Comparison of ENCODE assay signal across 8 mouse cellular contexts in genomic region chr5:136171363-136172341, GRCm38 (mm10). TPM values are rescaled to one million over a fixed set of nuclear protein-coding genes. Genes with fewer than 3 reads are reported as not detected.
DNase-seq lines count a peak whose midpoint lies in the region; ATAC-seq and TF ChIP-seq lines count a peak whose summit lies in the region.

No protein-coding gene starts in this region.

- H3K9me3 ChIP-seq in heart, embryonic 14.5 days (ENCODE audit: control insufficient read depth, low read length), result 0 out of 2 replicates have a peak, but pooled peaks cover 3% of the 10 kb centered on the region
- peaks cover 13% of the 10 kb centered on the region for H3K9me3 ChIP-seq in E14TG2a.4 (ENCODE audit: low read length)
- peaks cover 4% of the 10 kb centered on the region; the same call in 1 of the 2 replicates for H3K9me3 ChIP-seq in kidney, embryonic 16.5 days (ENCODE audit: low read length)

- no peak for TF ChIP-seq CTCF in heart, adult 2 months (IDR thresholded peaks at IDR 0.05)
- no peak for TF ChIP-seq CTCF in E14TG2a.4 (conservative IDR thresholded peaks at IDR 0.05; ENCODE audit: low read length)
- TF ChIP-seq CTCF in embryonic fibroblast, embryonic 13.5 days (IDR thresholded peaks at IDR 0.05; ENCODE audit: borderline replicate concordance, insufficient read depth, low read length), result no peak

- peak overlapping the region; percentile 10 to 37; a peak in 2 of 4 replicates for H3K27ac ChIP-seq in heart, embryonic 14.5 days (replicated peaks in 1 of 2; ENCODE audit: control insufficient read depth in 1 of 2, insufficient read depth in 1 of 2, low read depth in 2 of 2, low read length in 2 of 2)
- no peak overlapping the region for H3K27ac ChIP-seq in heart, adult 2 months
- peak overlapping the region; percentile 84 for H3K27ac ChIP-seq in embryonic fibroblast, embryonic 13.5 days (ENCODE audit: insufficient read depth, low read length)
- H3K27ac ChIP-seq in kidney, embryonic 16.5 days (ENCODE audit: low read length), result peak overlapping the region; percentile 45; the same call in 1 of the 2 replicates

- 31% methylated on average over 17 of the region's 17 CpGs for WGBS in heart, embryonic 14.5 days
- 30% methylated on average over 17 of the region's 17 CpGs for WGBS in heart, adult 2 months
- WGBS in kidney, embryonic 16.5 days, result 30% methylated on average over 17 of the region's 17 CpGs

- peaks cover 5 to 6% of the 10 kb centered on the region in 2 experiments; a peak in 2 of 4 replicates for H3K4me1 ChIP-seq in heart, embryonic 14.5 days (ENCODE audit: control insufficient read depth in 2 of 2, insufficient read depth in 2 of 2, low read length in 2 of 2)
- H3K4me1 ChIP-seq in heart, adult 2 months (ENCODE audit: control insufficient read depth, insufficient read depth, low read length), result peaks cover 5% of the 10 kb centered on the region
- peaks cover 47% of the 10 kb centered on the region for H3K4me1 ChIP-seq in E14TG2a.4 (replicated peaks; ENCODE audit: low read depth, low read length)
- peaks cover 6% of the 10 kb centered on the region for H3K4me1 ChIP-seq in embryonic fibroblast, embryonic 13.5 days (ENCODE audit: control insufficient read depth, insufficient read depth, low read length)
- H3K4me1 ChIP-seq in kidney, embryonic 16.5 days (ENCODE audit: insufficient read depth, low read length), result peaks cover 14% of the 10 kb centered on the region

- peak overlapping the region; percentile 46; a peak in 3 of 4 replicates for H3K4me3 ChIP-seq in heart, embryonic 14.5 days (ENCODE audit: control insufficient read depth in 1 of 2, insufficient read depth in 1 of 2, low read depth in 1 of 2, low read length in 2 of 2)
- H3K4me3 ChIP-seq in heart, adult 2 months, result no peak overlapping the region
- peak overlapping the region; percentile 80 for H3K4me3 ChIP-seq in E14TG2a.4 (replicated peaks; ENCODE audit: low read length)
- peak overlapping the region; percentile 70 for H3K4me3 ChIP-seq in embryonic fibroblast, embryonic 13.5 days (ENCODE audit: insufficient read depth, low read length)
- H3K4me3 ChIP-seq in kidney, embryonic 16.5 days (ENCODE audit: low read length), result peak overlapping the region; percentile 62

- H3K79me2 ChIP-seq in heart, adult 2 months (replicated peaks; ENCODE audit: control insufficient read depth, insufficient read depth, low read length), result no peaks in the 10 kb centered on the region

- H3K27me3 ChIP-seq in heart, embryonic 14.5 days (ENCODE audit: control insufficient read depth, insufficient read depth, low read length), result no peaks in the 10 kb centered on the region
- H3K27me3 ChIP-seq in heart, adult 2 months (ENCODE audit: control insufficient read depth, insufficient read depth, low read length), result no peaks in the 10 kb centered on the region
- peaks cover 15% of the 10 kb centered on the region for H3K27me3 ChIP-seq in E14TG2a.4 (ENCODE audit: insufficient read depth, low read length)
- H3K27me3 ChIP-seq in kidney, embryonic 16.5 days (ENCODE audit: insufficient read depth, low read length), result no peaks in the 10 kb centered on the region

- H3K36me3 ChIP-seq in heart, embryonic 14.5 days (ENCODE audit: control insufficient read depth, insufficient read depth, low read length), result no peaks in the 10 kb centered on the region
- no peaks in the 10 kb centered on the region for H3K36me3 ChIP-seq in heart, adult 2 months (ENCODE audit: control insufficient read depth, insufficient read depth, low read length)
- H3K36me3 ChIP-seq in E14TG2a.4 (ENCODE audit: insufficient read depth, low read length), result no peaks in the 10 kb centered on the region
- H3K36me3 ChIP-seq in kidney, embryonic 16.5 days (ENCODE audit: insufficient read depth, low read length), result no peaks in the 10 kb centered on the region

- H3K9ac ChIP-seq in heart, embryonic 14.5 days (ENCODE audit: low read length), result no peak overlapping the region
- H3K9ac ChIP-seq in heart, adult 2 months (ENCODE audit: low read depth, low read length), result no peak overlapping the region
- H3K9ac ChIP-seq in kidney, embryonic 16.5 days (replicated peaks; ENCODE audit: low read length), result peak overlapping the region; percentile 72

- H3K4me2 ChIP-seq in heart, embryonic 14.5 days (ENCODE audit: low read length), result peak overlapping the region; percentile 87
- peak overlapping the region; percentile 98 for H3K4me2 ChIP-seq in kidney, embryonic 16.5 days (replicated peaks; ENCODE audit: low read depth, low read length)

- intact Hi-C loops in heart, adult 2 months (cut with DNase I), result loop anchor here (2.0 kb wide), 1 partner anchor 35 kb away; the partner anchor contains the start of genes Alkbh4 and Lrwd1

- ATAC-seq in heart, embryonic 14.5 days (ENCODE audit: insufficient number of reproducible peaks, insufficient read depth, low FRiP score, low read depth), result no peak
- no peak for ATAC-seq in kidney, embryonic 16.5 days (ENCODE audit: low FRiP score, low TSS enrichment)
- peak; percentile 64 for ATAC-seq in megakaryocyte progenitor cell, adult 5-6 weeks (replicated peaks; ENCODE audit: poor library complexity)
- ATAC-seq in frontal cortex, adult (ENCODE audit: low TSS enrichment), result no peak

- TF ChIP-seq POLR2A in heart, adult 2 months (IDR thresholded peaks at IDR 0.05; ENCODE audit: insufficient read depth, low read depth, low read length), result no peak
- TF ChIP-seq POLR2A in embryonic fibroblast, embryonic 13.5 days (IDR thresholded peaks at IDR 0.05; ENCODE audit: low read depth, low read length), result peak; percentile 43; the same call in 1 of the 2 replicates

- DNase-seq in heart, adult 2 months, result no peak
- DNase-seq in thymus, postnatal 14 days, result peak; percentile 47

- TF ChIP-seq EP300 in heart, adult 2 months (IDR thresholded peaks at IDR 0.05; ENCODE audit: insufficient read depth, low read depth, low read length), result no peak

RNA-seq across cellular contexts. Expression of gene Orai2, which starts 1.1 kb away (rescaled TPM):
- 1.3 TPM in 2 replicates for polyA plus RNA-seq in heart, embryonic 14.5 days (2014; fragmentation: Nextera tagmentation; extraction: Ambion mirVana)
- 1 to 10 TPM in 1 of 2 experiments, under 1 TPM in 1; 0.76 to 1.6 TPM for total RNA-seq in heart, adult 2 months (2021)
- polyA plus RNA-seq in heart, adult 2 months (2012; rRNA removed), result 2.9 and 5.5 TPM in 2 replicates
- polyA plus RNA-seq in embryonic fibroblast, embryonic 13.5 days (2011; ENCODE audit: insufficient read length, low read depth, missing spikeins), result 11.3 and 14.6 TPM in 2 replicates
- polyA plus RNA-seq in kidney, embryonic 16.5 days (2015; fragmentation: Nextera tagmentation; extraction: Ambion mirVana), result 6.1 and 6.6 TPM in 2 replicates
- 16.4 and 16.7 TPM in 2 replicates for total RNA-seq in megakaryocyte progenitor cell, adult 5-6 weeks (2015)
- 21.2 and 26.9 TPM in 2 replicates for total RNA-seq in megakaryocyte progenitor cell, adult 5-6 weeks (2017)

RNA-seq across cellular contexts. Expression of gene Prkrip1, which starts 27.1 kb away (rescaled TPM):
- polyA plus RNA-seq in heart, embryonic 14.5 days (2014; fragmentation: Nextera tagmentation; extraction: Ambion mirVana), result 33.8 and 35.6 TPM in 2 replicates
- total RNA-seq in heart, adult 2 months (2021), result 10 to 100 TPM; 16.8 to 19.0 TPM
- polyA plus RNA-seq in heart, adult 2 months (2012; rRNA removed), result 8.2 and 9.2 TPM in 2 replicates
- polyA plus RNA-seq in embryonic fibroblast, embryonic 13.5 days (2011; ENCODE audit: insufficient read length, low read depth, missing spikeins), result 39.4 TPM in 2 replicates
- polyA plus RNA-seq in kidney, embryonic 16.5 days (2015; fragmentation: Nextera tagmentation; extraction: Ambion mirVana), result 47.1 and 52.0 TPM in 2 replicates
- total RNA-seq in megakaryocyte progenitor cell, adult 5-6 weeks (2015), result 21.0 and 26.5 TPM in 2 replicates
- 51.5 and 78.2 TPM in 2 replicates for total RNA-seq in megakaryocyte progenitor cell, adult 5-6 weeks (2017)

RNA-seq across cellular contexts. Expression of gene Alkbh4, which starts 35.7 kb away (rescaled TPM):
- 9.5 and 9.9 TPM in 2 replicates for polyA plus RNA-seq in heart, embryonic 14.5 days (2014; fragmentation: Nextera tagmentation; extraction: Ambion mirVana)
- 1 to 10 TPM; 5.3 to 6.4 TPM for total RNA-seq in heart, adult 2 months (2021)
- 6.2 and 9.7 TPM in 2 replicates for polyA plus RNA-seq in heart, adult 2 months (2012; rRNA removed)
- polyA plus RNA-seq in embryonic fibroblast, embryonic 13.5 days (2011; ENCODE audit: insufficient read length, low read depth, missing spikeins), result 8.1 and 8.8 TPM in 2 replicates
- polyA plus RNA-seq in kidney, embryonic 16.5 days (2015; fragmentation: Nextera tagmentation; extraction: Ambion mirVana), result 19.3 and 20.2 TPM in 2 replicates
- 15.6 and 18.5 TPM in 2 replicates for total RNA-seq in megakaryocyte progenitor cell, adult 5-6 weeks (2015)
- total RNA-seq in megakaryocyte progenitor cell, adult 5-6 weeks (2017), result 8.4 and 12.9 TPM in 2 replicates

RNA-seq across cellular contexts. Expression of gene Lrwd1, which starts 35.8 kb away (rescaled TPM):
- 13.8 and 16.9 TPM in 2 replicates for polyA plus RNA-seq in heart, embryonic 14.5 days (2014; fragmentation: Nextera tagmentation; extraction: Ambion mirVana)
- 1 to 10 TPM; 5.4 to 5.5 TPM for total RNA-seq in heart, adult 2 months (2021)
- 11.5 and 12.3 TPM in 2 replicates for polyA plus RNA-seq in heart, adult 2 months (2012; rRNA removed)
- polyA plus RNA-seq in embryonic fibroblast, embryonic 13.5 days (2011; ENCODE audit: insufficient read length, low read depth, missing spikeins), result 22.5 and 24.1 TPM in 2 replicates
- 39.5 and 40.2 TPM in 2 replicates for polyA plus RNA-seq in kidney, embryonic 16.5 days (2015; fragmentation: Nextera tagmentation; extraction: Ambion mirVana)
- total RNA-seq in megakaryocyte progenitor cell, adult 5-6 weeks (2015), result 13.2 and 16.5 TPM in 2 replicates
- total RNA-seq in megakaryocyte progenitor cell, adult 5-6 weeks (2017), result 52.6 and 56.5 TPM in 2 replicates

RNA-seq across cellular contexts. Expression of gene Polr2j, which starts 55.2 kb away (rescaled TPM):
- 166 and 178 TPM in 2 replicates for polyA plus RNA-seq in heart, embryonic 14.5 days (2014; fragmentation: Nextera tagmentation; extraction: Ambion mirVana)
- total RNA-seq in heart, adult 2 months (2021), result 10 to 100 TPM; 63.5 to 89.3 TPM
- polyA plus RNA-seq in heart, adult 2 months (2012; rRNA removed), result 66.9 and 70.9 TPM in 2 replicates
- 67.7 TPM in 2 replicates for polyA plus RNA-seq in embryonic fibroblast, embryonic 13.5 days (2011; ENCODE audit: insufficient read length, low read depth, missing spikeins)
- polyA plus RNA-seq in kidney, embryonic 16.5 days (2015; fragmentation: Nextera tagmentation; extraction: Ambion mirVana), result 243 and 245 TPM in 2 replicates
- total RNA-seq in megakaryocyte progenitor cell, adult 5-6 weeks (2015), result 115 and 120 TPM in 2 replicates
- 127 and 153 TPM in 2 replicates for total RNA-seq in megakaryocyte progenitor cell, adult 5-6 weeks (2017)
